Mouse (Mus musculus): ENCODE measurements around the gene Lmtk3. TPM values are rescaled to one million over a fixed set of nuclear protein-coding genes. Genes with fewer than 3 reads are reported as not detected.

The Lmtk3 gene
- total and polyA plus RNA-seq, 2 experiments from 2014 or later, result 12.5 to 144 TPM

- ATAC-seq, result no peak
- H3K4me1 ChIP-seq (ENCODE audit: insufficient read depth), result no peaks in the 10 kb centered on the region
- no peaks in the 10 kb centered on the region for H3K27me3 ChIP-seq (ENCODE audit: insufficient read depth, low read length)
- H3K4me2 ChIP-seq (ENCODE audit: low read depth), result no peak overlapping the region
- no peak overlapping the region for H3K4me3 ChIP-seq (ENCODE audit: low read depth, low read length)
- H3K36me3 ChIP-seq (ENCODE audit: insufficient read depth), result peaks cover 89% of the 10 kb centered on the region
- no peak overlapping the region for H3K9ac ChIP-seq
- no peak for TF ChIP-seq CTCF (IDR thresholded peaks at IDR 0.05; ENCODE audit: low read depth)
- 62% methylated on average over 5 of the region's 5 CpGs for WGBS
- no peak for DNase-seq
- peak overlapping the region; percentile 23; the same call in 1 of the 2 replicates for H3K27ac ChIP-seq (ENCODE audit: low read depth, low read length)
- no peaks in the 10 kb centered on the region for H3K9me3 ChIP-seq (ENCODE audit: low read length)
These were observed 22.4 kb downstream of the Lmtk3 start for GRCm38 (mm10) chr7:45805941-45806340.

GRCm38 (mm10) chr7:45808471-45808870 is 24.9 kb downstream of the Lmtk3 start:
- DNase-seq (no peak), ATAC-seq (no peak)
- 39% methylated on average over 11 of the region's 11 CpGs for WGBS
- H3K9me3 ChIP-seq (ENCODE audit: low read length), result no peaks in the 10 kb centered on the region
- TF ChIP-seq CTCF (IDR thresholded peaks at IDR 0.05; ENCODE audit: low read depth), result no peak
- H3K4me3 ChIP-seq (ENCODE audit: low read depth, low read length), result no peak overlapping the region
- H3K27ac ChIP-seq (ENCODE audit: low read depth, low read length), result peak overlapping the region; percentile 29; the same call in 1 of the 2 replicates
- H3K4me2 ChIP-seq (ENCODE audit: low read depth), result no peak overlapping the region
- H3K36me3 ChIP-seq (ENCODE audit: insufficient read depth), result peaks cover 87% of the 10 kb centered on the region
- peaks cover 4% of the 10 kb centered on the region; the same call in 1 of the 2 replicates for H3K4me1 ChIP-seq (ENCODE audit: insufficient read depth)
- no peak overlapping the region for H3K9ac ChIP-seq
- no peaks in the 10 kb centered on the region for H3K27me3 ChIP-seq (ENCODE audit: insufficient read depth, low read length)

- DNase-seq (no peak), ATAC-seq (no peak)
- Histone ChIP-seq H3K36me3 (ENCODE audit: insufficient read depth) (peaks cover 77% of the 10 kb centered on the region), H3K9me3 (ENCODE audit: low read length) (no peaks in the 10 kb centered on the region), H3K9ac (no peak overlapping the region), H3K27ac (ENCODE audit: low read depth, low read length) (no peak overlapping the region), H3K4me3 (ENCODE audit: low read depth, low read length) (no peak overlapping the region), H3K4me2 (ENCODE audit: low read depth) (no peak overlapping the region), H3K4me1 (ENCODE audit: insufficient read depth) (peaks cover 4% of the 10 kb centered on the region; the same call in 1 of the 2 replicates), H3K27me3 (ENCODE audit: insufficient read depth, low read length) (no peaks in the 10 kb centered on the region)
- no peak for TF ChIP-seq CTCF (IDR thresholded peaks at IDR 0.05; ENCODE audit: low read depth)
- WGBS, result 78% methylated on average over 14 of the region's 14 CpGs
These were observed 25.9 kb downstream of the Lmtk3 start for GRCm38 (mm10) chr7:45809276-45810075.

- Histone ChIP-seq H3K27me3 (ENCODE audit: insufficient read depth, low read length) (no peaks in the 10 kb centered on the region), H3K4me3 (ENCODE audit: low read depth, low read length) (peak overlapping the region; percentile 100), H3K9ac (peak overlapping the region; percentile 100), H3K4me1 (ENCODE audit: insufficient read depth) (peaks cover 14% of the 10 kb centered on the region), H3K9me3 (ENCODE audit: low read length) (no peaks in the 10 kb centered on the region), H3K36me3 (ENCODE audit: insufficient read depth) (peaks cover 50% of the 10 kb centered on the region), H3K4me2 (ENCODE audit: low read depth) (peak overlapping the region; percentile 84), H3K27ac (ENCODE audit: low read depth, low read length) (no peak overlapping the region; the same call in 1 of the 2 replicates)
- ATAC-seq (no peak), DNase-seq (no peak)
- TF ChIP-seq CTCF (IDR thresholded peaks at IDR 0.05; ENCODE audit: low read depth), result no peak
- 87% methylated on average over 8 of the region's 8 CpGs for WGBS
These were observed 29.4 kb downstream of the Lmtk3 start for GRCm38 (mm10) chr7:45812921-45813320.

- H3K4me1 ChIP-seq (ENCODE audit: insufficient read depth), result peaks cover 14% of the 10 kb centered on the region
- no peaks in the 10 kb centered on the region for H3K9me3 ChIP-seq (ENCODE audit: low read length)
- no peaks in the 10 kb centered on the region for H3K27me3 ChIP-seq (ENCODE audit: insufficient read depth, low read length)
- H3K27ac ChIP-seq (ENCODE audit: low read depth, low read length), result peak within 1 kb of the TSS; percentile 100
- peak within 1 kb of the TSS; percentile 84 for H3K4me2 ChIP-seq (ENCODE audit: low read depth)
- peaks cover 39% of the 10 kb centered on the region for H3K36me3 ChIP-seq (ENCODE audit: insufficient read depth)
- no peak for TF ChIP-seq CTCF (IDR thresholded peaks at IDR 0.05; ENCODE audit: low read depth)
- ATAC-seq (peak; percentile 98), DNase-seq (peak; percentile 100)
- peak within 1 kb of the TSS; percentile 100 for H3K4me3 ChIP-seq (ENCODE audit: low read depth, low read length)
- 3% methylated on average over 78 of the region's 92 CpGs for WGBS
- H3K9ac ChIP-seq, result peak within 1 kb of the TSS; percentile 100
These were observed 30.5 kb downstream of the Lmtk3 start, which contains the start of gene Cyth2 for GRCm38 (mm10) chr7:45813787-45814779. Cyth2 (minus strand) TSS chr7:45814581.

- Histone ChIP-seq H3K4me3 (ENCODE audit: low read depth, low read length) (peak overlapping the region; percentile 39), H3K9ac (peak overlapping the region; percentile 37), H3K36me3 (ENCODE audit: insufficient read depth) (peaks cover 31% of the 10 kb centered on the region), H3K4me2 (ENCODE audit: low read depth) (peak overlapping the region; percentile 59), H3K27ac (ENCODE audit: low read depth, low read length) (peak overlapping the region; percentile 67), H3K4me1 (ENCODE audit: insufficient read depth) (peaks cover 14% of the 10 kb centered on the region), H3K27me3 (ENCODE audit: insufficient read depth, low read length) (no peaks in the 10 kb centered on the region), H3K9me3 (ENCODE audit: low read length) (no peaks in the 10 kb centered on the region)
- ATAC-seq, result no peak
- TF ChIP-seq CTCF (IDR thresholded peaks at IDR 0.05; ENCODE audit: low read depth), result no peak
- no peak for DNase-seq
- 1% methylated on average over 5 of the region's 5 CpGs for WGBS
These were observed 31.3 kb downstream of the Lmtk3 start for GRCm38 (mm10) chr7:45814841-45815240.

Data from forebrain, postnatal 0 days (tissue).